Mouse (Mus musculus) midbrain, embryonic 15.5 days (tissue): ENCODE results near the gene B4galt3. TPM values are rescaled to one million over a fixed set of nuclear protein-coding genes. Genes with fewer than 3 reads are reported as not detected.

ENCODE experiments used
- ATAC-seq: fragments of 200-750 bp; cut with Nextera tagmentation; replicated peaks from 2 replicates; pipeline ENCODE4 v1.8.0; 2017; ENCODE audit warnings: moderate TSS enrichment
- H3K27ac ChIP-seq: fragments of 300-500 bp; sonication (generic); 2 replicates; pipeline ENCODE4 v1.5.1; 2015; ENCODE audit warnings: mild to moderate bottlenecking, inconsistent platforms
- H3K27me3 ChIP-seq: fragments of 300-500 bp; sonication (generic); replicated peaks from 2 replicates; pipeline ENCODE4 v1.6.1; 2015; ENCODE audit warnings: inconsistent platforms
- H3K36me3 ChIP-seq: fragments of 300-500 bp; sonication (generic); replicated peaks from 2 replicates; pipeline ENCODE4 v1.6.1; 2015; ENCODE audit warnings: inconsistent platforms
- H3K4me1 ChIP-seq: fragments of 300-500 bp; sonication (generic); 2 replicates; pipeline ENCODE4 v1.6.1; 2015; ENCODE audit warnings: inconsistent platforms
- H3K4me2 ChIP-seq: fragments of 300-500 bp; sonication (generic); 2 replicates; pipeline ENCODE4 v1.6.1; 2015; ENCODE audit warnings: inconsistent platforms, mild to moderate bottlenecking, moderate library complexity
- H3K4me3 ChIP-seq: fragments of 300-500 bp; sonication (generic); 2 replicates; pipeline ENCODE4 v1.5.1; 2015; ENCODE audit warnings: mild to moderate bottlenecking, inconsistent platforms
- H3K9ac ChIP-seq: fragments of 300-500 bp; sonication (generic); 2 replicates; pipeline ENCODE4 v1.6.1; 2015; ENCODE audit warnings: mild to moderate bottlenecking, inconsistent platforms
- H3K9me3 ChIP-seq: fragments of 300-500 bp; sonication (generic); 2 replicates; pipeline ENCODE4 v1.6.1; 2016; ENCODE audit warnings: inconsistent platforms
- WGBS: fragments of 180-500 bp; shearing (Covaris S2); methylation state at CpG from one replicate; pipeline ENCODE4 v1.1.7; 2015; ENCODE audit warnings: mixed read lengths; 5-methylcytosine and 5-hydroxymethylcytosine counted together
- polyA plus RNA-seq: library from polyadenylated mRNA; unstranded; fragments of >200 nt; fragmentation: Nextera tagmentation; extraction: Ambion mirVana; gene quantifications from 2 replicates; pipeline ENCODE4 v1.2.1, GENCODE M21; 2015

Gene B4galt3
- polyA plus RNA-seq, 1 experiment from 2014 or later: 112 TPM

GRCm38 (mm10) chr1:171271622-171272021 lies 1.5 kb downstream of the B4galt3 start:
- Histone ChIP-seq H3K9me3 (no peaks in the 10 kb centered on the region), H3K36me3 (peaks cover 38% of the 10 kb centered on the region), H3K4me1 (peaks cover 28% of the 10 kb centered on the region), H3K27ac (no peak overlapping the region), H3K9ac (no peak overlapping the region), H3K4me3 (peak overlapping the region; percentile 83; the same call in 1 of the 2 replicates), H3K4me2 (peak overlapping the region; percentile 95), H3K27me3 (no peaks in the 10 kb centered on the region)
- WGBS: 70% methylated on average over 10 of the region's 10 CpGs
- ATAC-seq: no peak

- Histone ChIP-seq H3K4me3 (no peak overlapping the region), H3K4me1 (peaks cover 28% of the 10 kb centered on the region), H3K4me2 (no peak overlapping the region), H3K27ac (no peak overlapping the region), H3K27me3 (no peaks in the 10 kb centered on the region), H3K36me3 (peaks cover 41% of the 10 kb centered on the region), H3K9me3 (no peaks in the 10 kb centered on the region), H3K9ac (no peak overlapping the region)
- WGBS: 97% methylated on average over 3 of the region's 3 CpGs
- no peak for ATAC-seq
These were observed 2.0 kb downstream of the B4galt3 start for GRCm38 (mm10) chr1:171272086-171272485.

- no peak for ATAC-seq
- peaks cover 45% of the 10 kb centered on the region for H3K36me3 ChIP-seq
- no peaks in the 10 kb centered on the region for H3K27me3 ChIP-seq
- H3K4me2 ChIP-seq: no peak overlapping the region
- H3K27ac ChIP-seq: no peak overlapping the region
- no peaks in the 10 kb centered on the region for H3K9me3 ChIP-seq
- WGBS: 95% methylated on average over 12 of the region's 12 CpGs
- H3K9ac ChIP-seq: no peak overlapping the region
- no peak overlapping the region for H3K4me3 ChIP-seq
- H3K4me1 ChIP-seq: peaks cover 28% of the 10 kb centered on the region
These were observed 4.0 kb downstream of the B4galt3 start for GRCm38 (mm10) chr1:171274171-171274570.

GRCm38 (mm10) chr1:171275144-171275734 lies 5.1 kb downstream of the B4galt3 start:
- H3K36me3 ChIP-seq: peaks cover 45% of the 10 kb centered on the region
- H3K4me3 ChIP-seq: no peak overlapping the region
- H3K27me3 ChIP-seq: no peaks in the 10 kb centered on the region
- peaks cover 30% of the 10 kb centered on the region for H3K4me1 ChIP-seq
- WGBS: 82% methylated on average over 11 of the region's 11 CpGs
- H3K9ac ChIP-seq: no peak overlapping the region
- H3K9me3 ChIP-seq: no peaks in the 10 kb centered on the region
- no peak for ATAC-seq
- no peak overlapping the region for H3K4me2 ChIP-seq
- no peak overlapping the region for H3K27ac ChIP-seq

GRCm38 (mm10) chr1:171276110-171276748 lies 6.1 kb downstream of the B4galt3 start:
- no peaks in the 10 kb centered on the region for H3K9me3 ChIP-seq
- no peak overlapping the region for H3K27ac ChIP-seq
- ATAC-seq: no peak
- peaks cover 45% of the 10 kb centered on the region for H3K36me3 ChIP-seq
- H3K4me1 ChIP-seq: peaks cover 28% of the 10 kb centered on the region
- 94% methylated on average over 14 of the region's 14 CpGs for WGBS
- H3K4me2 ChIP-seq: no peak overlapping the region
- H3K27me3 ChIP-seq: no peaks in the 10 kb centered on the region
- no peak overlapping the region for H3K4me3 ChIP-seq
- no peak overlapping the region for H3K9ac ChIP-seq

GRCm38 (mm10) chr1:171277736-171278135 lies 7.6 kb downstream of the B4galt3 start:
- Histone ChIP-seq H3K4me2 (no peak overlapping the region), H3K27me3 (no peaks in the 10 kb centered on the region), H3K36me3 (peaks cover 45% of the 10 kb centered on the region), H3K4me3 (no peak overlapping the region), H3K9me3 (no peaks in the 10 kb centered on the region), H3K4me1 (peaks cover 23% of the 10 kb centered on the region), H3K27ac (no peak overlapping the region), H3K9ac (no peak overlapping the region)
- WGBS: 87% methylated on average over 10 of the region's 10 CpGs
- ATAC-seq: no peak

- no peak for ATAC-seq
- no peaks in the 10 kb centered on the region for H3K27me3 ChIP-seq
- peaks cover 23% of the 10 kb centered on the region for H3K4me1 ChIP-seq
- H3K27ac ChIP-seq: no peak overlapping the region
- whole genome bisulfite sequencing: 97% methylated on average over 8 of the region's 8 CpGs
- H3K9me3 ChIP-seq: no peaks in the 10 kb centered on the region
- H3K9ac ChIP-seq: no peak overlapping the region
- H3K4me2 ChIP-seq: no peak overlapping the region
- H3K36me3 ChIP-seq: peaks cover 45% of the 10 kb centered on the region
- no peak overlapping the region for H3K4me3 ChIP-seq
These were observed 8.3 kb downstream of the B4galt3 start for GRCm38 (mm10) chr1:171278436-171278835.

- Histone ChIP-seq H3K27ac (no peak overlapping the region), H3K9me3 (no peaks in the 10 kb centered on the region), H3K27me3 (no peaks in the 10 kb centered on the region), H3K4me1 (peaks cover 23% of the 10 kb centered on the region), H3K9ac (no peak overlapping the region), H3K4me3 (no peak overlapping the region), H3K4me2 (no peak overlapping the region), H3K36me3 (peaks cover 43% of the 10 kb centered on the region)
- 92% methylated on average over 14 of the region's 14 CpGs for WGBS
- ATAC-seq: no peak
These were observed 9.0 kb downstream of the B4galt3 start for GRCm38 (mm10) chr1:171279012-171279705.

GRCm38 (mm10) chr1:171279721-171280120 lies 9.6 kb downstream of the B4galt3 start:
- H3K4me3 ChIP-seq: peak overlapping the region; percentile 69
- H3K9ac ChIP-seq: peak overlapping the region; percentile 63; the same call in 1 of the 2 replicates
- no peaks in the 10 kb centered on the region for H3K9me3 ChIP-seq
- H3K27me3 ChIP-seq: no peaks in the 10 kb centered on the region
- H3K27ac ChIP-seq: no peak overlapping the region
- H3K36me3 ChIP-seq: peaks cover 43% of the 10 kb centered on the region
- 61% methylated on average over 5 of the region's 5 CpGs for WGBS
- peak overlapping the region; percentile 79 for H3K4me2 ChIP-seq
- ATAC-seq: no peak
- H3K4me1 ChIP-seq: peaks cover 23% of the 10 kb centered on the region

GRCm38 (mm10) chr1:171280250-171280915 lies 10.3 kb downstream of the B4galt3 start:
- Histone ChIP-seq H3K27ac (peak overlapping the region; percentile 35; the same call in 1 of the 2 replicates), H3K4me2 (peak overlapping the region; percentile 79), H3K27me3 (no peaks in the 10 kb centered on the region), H3K4me1 (peaks cover 25% of the 10 kb centered on the region), H3K4me3 (peak overlapping the region; percentile 69), H3K9me3 (no peaks in the 10 kb centered on the region), H3K36me3 (peaks cover 44% of the 10 kb centered on the region), H3K9ac (peak overlapping the region; percentile 63)
- WGBS: 2% methylated on average over 25 of the region's 25 CpGs
- ATAC-seq: peak; percentile 40

- H3K36me3 ChIP-seq: peaks cover 39% of the 10 kb centered on the region
- H3K4me2 ChIP-seq: peak within 1 kb of the TSS; percentile 79
- under 1% methylated on average over 26 of the region's 26 CpGs for WGBS
- ATAC-seq: peak; percentile 97
- peak within 1 kb of the TSS; percentile 75 for H3K27ac ChIP-seq
- H3K4me3 ChIP-seq: peak within 1 kb of the TSS; percentile 69
- H3K4me1 ChIP-seq: peaks cover 31% of the 10 kb centered on the region
- H3K9ac ChIP-seq: peak within 1 kb of the TSS; percentile 63
- H3K9me3 ChIP-seq: no peaks in the 10 kb centered on the region
- no peaks in the 10 kb centered on the region for H3K27me3 ChIP-seq
These were observed 10.9 kb downstream of the B4galt3 start, which contains the start of gene Ppox for GRCm38 (mm10) chr1:171280916-171281527. TSS of gene Ppox (minus strand) at chr1:171281186.
